Mouse (Mus musculus): ENCODE measurements around the gene Scmh1.
A peak's percentile ranks its signal among the peaks of the same experiment; 100 is the strongest.
"Not testable (repeated sequence)": the region's sequence is repeated elsewhere in the genome, so short reads cannot be mapped to it uniquely, and the experiment has no call there.

Scmh1 gene

DNA sequence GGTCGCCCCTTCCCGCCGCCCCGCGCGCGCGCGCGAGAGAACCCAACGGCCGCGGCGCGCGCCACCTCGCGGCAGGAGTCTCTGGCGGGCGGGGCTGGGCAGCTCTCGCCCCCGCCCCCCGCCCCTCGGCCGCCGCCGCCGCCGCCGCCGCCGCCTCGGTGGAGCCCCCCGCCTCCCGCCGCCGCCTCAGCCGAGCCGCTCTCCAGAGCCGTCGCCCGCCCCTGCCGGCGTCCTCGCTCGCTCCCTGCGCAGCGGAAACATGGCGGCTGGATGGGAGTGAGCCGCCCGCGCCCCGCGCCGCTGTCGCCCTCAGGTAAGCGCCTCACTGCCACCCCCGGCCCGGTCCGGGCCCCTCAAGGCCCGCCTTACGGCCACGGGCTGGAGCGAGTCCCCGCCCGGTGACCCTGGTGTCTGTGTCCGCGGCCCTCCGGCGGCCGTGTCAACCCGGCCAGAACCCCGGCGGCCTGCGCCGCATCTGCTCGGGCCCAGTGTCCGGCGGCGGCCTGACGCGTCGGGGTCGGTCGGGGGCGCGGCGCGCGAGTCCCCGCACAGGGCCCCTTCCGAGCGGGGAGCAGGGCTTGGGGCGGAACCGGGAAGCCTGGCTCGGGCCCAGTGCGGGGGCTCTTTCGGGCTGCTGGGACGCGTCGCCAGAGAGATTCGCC lies at the start of gene Scmh1:
Gene Scmh1 (plus strand): TSS at position 138 of the 662 bp plus-strand sequence.
- DNase-seq, result peak; percentile 60

GRCm38 (mm10) chr4:120360011-120360521 lies 45.0 kb upstream of the Scmh1 start:
- no peak for DNase-seq

GRCm38 (mm10) chr4:120364729-120365128 lies 40.4 kb upstream of the Scmh1 start:
- no peak for DNase-seq

- DNase-seq, result no peak
These were observed 39.6 kb upstream of the Scmh1 start for GRCm38 (mm10) chr4:120365456-120365855.

GRCm38 (mm10) chr4:120368031-120368430 lies 37.0 kb upstream of the Scmh1 start:
- no peak for DNase-seq

DNA sequence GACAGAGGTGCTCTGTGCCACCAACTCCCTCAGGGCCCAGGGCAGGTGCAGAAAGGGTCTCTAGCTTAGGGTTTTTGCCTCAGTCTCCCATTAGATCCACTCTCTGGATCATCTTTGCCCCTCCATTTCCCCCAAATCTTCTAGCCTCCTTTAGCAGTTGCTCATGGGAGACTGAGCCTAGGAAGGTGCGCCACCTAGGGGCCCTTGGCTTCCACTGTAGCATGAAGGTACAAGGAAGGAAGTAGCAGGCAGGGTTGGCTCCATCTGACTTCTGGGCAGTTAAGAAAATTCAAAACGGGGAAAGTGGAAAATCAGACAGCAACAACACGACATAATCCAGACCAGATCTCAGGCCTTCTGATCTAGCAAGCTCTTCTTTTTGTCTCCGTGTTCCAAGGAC lies 36.4 kb upstream of the Scmh1 start:
- DNase-seq, result peak; percentile 58

GRCm38 (mm10) chr4:120369156-120369555 lies 35.9 kb upstream of the Scmh1 start:
- DNase-seq, result no peak

DNA sequence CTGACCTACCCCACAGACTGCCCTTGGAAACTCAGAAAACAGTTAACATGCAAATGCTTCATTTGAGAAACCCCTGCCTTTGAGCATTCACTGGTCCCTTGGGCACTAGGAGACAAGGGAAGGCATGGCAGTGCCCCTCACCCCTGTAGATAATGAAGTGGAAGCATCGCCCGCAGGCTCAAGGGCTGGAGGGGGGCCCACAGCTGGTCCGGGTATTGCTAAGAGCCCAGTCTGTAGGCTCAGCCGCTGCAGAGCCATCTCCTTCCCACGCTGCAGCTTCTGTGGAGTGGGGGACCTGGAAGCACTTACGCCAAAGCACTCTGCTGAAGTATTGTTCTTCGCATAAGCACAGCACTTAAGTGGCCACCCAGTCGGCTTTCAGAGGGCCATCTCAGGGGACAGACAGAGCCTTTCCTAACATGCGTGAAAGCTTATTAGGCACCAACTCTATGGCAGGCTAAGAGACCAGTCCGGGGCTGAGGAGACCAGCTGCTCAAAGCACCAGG lies 35.2 kb upstream of the Scmh1 start:
- DNase-seq, result no peak

DNA sequence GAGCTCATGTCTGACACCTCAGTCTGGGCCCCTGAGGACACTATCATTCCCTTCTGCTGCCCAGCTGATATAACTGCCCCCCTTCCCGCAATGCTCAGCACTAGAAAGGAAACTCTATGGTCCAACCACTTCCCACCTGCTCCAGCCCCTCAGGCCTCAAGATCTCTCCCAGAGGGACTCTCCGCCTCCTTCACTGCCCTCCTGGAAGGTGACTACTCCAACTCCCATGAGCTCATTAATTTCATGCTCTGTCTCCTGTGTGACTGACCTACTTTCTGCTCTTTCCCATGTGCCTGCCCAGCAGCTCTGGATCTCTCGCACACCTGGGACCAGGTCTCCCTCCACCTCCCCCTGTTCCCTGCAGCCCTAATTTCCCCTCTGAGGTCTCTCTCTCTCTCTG lies 32.2 kb upstream of the Scmh1 start:
- no peak for DNase-seq

DNA sequence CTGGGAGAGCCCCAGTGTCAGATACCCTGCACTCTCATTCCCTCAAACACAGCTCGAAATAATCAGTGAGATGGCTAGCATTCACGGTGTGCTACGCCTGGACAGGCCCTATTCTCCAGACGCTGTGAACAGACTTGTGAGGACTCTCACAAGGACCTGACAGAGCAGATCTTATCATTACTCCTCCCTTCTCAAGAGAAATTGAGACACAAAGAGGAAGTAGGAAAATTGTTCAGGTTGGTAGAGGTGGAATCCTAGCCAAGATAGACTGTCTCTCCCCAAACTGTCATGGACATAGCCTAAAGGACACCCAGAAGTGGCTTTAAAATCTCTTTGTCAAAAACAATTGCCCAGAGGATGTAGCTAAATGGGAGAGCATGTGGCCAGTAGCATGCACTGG lies 31.3 kb upstream of the Scmh1 start:
- no peak for DNase-seq

GRCm38 (mm10) chr4:120380811-120381391 lies 24.2 kb upstream of the Scmh1 start:
- peak; percentile 91 for DNase-seq

DNA sequence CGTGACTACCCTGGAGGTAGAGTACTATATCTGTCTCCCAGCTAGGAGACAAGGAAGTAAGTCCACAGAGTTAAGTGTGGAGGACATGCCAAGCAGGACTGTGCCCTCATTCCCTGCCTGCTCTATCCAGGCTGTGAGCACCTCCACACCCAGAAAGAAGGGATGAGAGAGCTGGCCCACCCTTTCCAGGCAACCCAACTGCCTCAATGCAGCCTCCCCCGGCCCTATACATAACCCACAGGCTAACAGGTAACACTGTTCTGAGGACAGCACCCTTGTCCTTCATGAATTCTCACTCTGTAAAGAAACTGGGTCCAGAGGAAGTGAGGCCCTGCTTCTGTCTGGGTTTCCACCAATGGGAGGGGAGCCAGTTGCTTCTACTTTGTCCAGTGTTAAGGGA lies 19.6 kb upstream of the Scmh1 start:
- no peak for DNase-seq

DNA sequence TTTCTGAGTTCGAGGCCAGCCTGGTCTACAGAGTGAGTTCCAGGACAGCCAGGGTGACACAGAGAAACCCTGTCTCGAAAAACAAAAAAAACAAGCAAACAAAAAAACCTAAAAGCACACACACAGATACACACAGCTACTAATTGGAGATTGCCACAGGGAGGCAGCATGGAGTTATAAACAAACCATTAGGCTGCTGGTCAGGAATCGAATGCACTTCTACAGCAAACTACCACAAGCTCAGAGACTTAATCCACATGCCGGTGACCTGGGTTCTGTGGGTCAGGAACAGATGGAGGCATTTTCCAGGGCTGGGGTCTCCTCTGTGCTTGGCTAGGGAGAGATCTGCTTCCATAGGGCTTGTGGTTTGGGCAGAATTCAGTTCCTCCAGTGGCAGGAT lies 17.6 kb upstream of the Scmh1 start:
- DNase-seq, result no peak

GRCm38 (mm10) chr4:120387968-120388367 lies 17.1 kb upstream of the Scmh1 start:
- no peak for DNase-seq

DNA sequence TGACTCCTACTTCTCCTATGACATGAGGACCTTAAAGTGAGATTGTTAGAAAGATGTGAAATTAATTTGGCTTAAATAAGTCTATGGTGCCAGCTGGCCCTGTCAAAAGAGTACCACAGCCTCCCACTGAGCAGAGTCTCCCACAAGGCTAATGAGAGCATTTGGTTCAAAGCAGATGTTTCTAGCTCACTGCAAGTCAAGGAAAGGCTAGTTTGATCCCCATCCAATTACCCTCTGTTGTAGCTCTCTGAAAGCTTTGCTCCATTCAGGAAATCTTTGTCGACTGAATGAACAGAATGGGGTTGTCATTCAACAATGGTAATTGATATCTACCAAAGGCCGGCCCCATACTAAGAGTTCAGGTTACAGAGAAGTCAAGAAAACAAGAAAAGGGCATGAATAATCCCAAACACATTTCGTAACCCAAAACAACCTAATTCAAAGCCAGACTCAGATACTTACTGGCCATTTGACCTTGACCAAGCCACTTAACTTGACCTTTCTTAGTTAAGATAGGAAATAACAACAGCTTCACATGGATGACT lies 16.0 kb upstream of the Scmh1 start:
- no peak for DNase-seq

- DNase-seq, result no peak
These were observed 15.5 kb upstream of the Scmh1 start for GRCm38 (mm10) chr4:120389546-120389945.

GRCm38 (mm10) chr4:120391591-120391990 lies 13.5 kb upstream of the Scmh1 start:
- DNase-seq, result no peak

- no peak for DNase-seq
These were observed 12.7 kb upstream of the Scmh1 start for GRCm38 (mm10) chr4:120392341-120392740.

DNA sequence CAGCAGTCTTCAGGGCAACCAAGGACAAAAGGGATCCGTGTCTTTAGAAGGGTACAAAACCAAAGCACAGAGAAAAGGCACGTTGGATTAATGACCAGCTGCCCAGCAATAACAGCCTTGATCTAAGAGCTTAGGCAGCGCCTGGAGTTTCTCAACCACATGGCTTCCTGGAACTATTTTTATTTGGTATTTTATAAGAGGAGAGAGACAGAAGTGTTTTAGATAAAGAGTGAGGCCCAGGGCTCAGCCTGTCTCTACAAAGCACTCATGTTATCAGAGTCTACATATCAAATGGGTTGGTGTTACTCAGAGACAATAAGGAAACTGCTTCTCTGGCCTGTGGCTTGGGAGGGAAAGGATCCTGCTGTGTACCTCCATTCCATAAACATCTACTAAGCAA lies 12.3 kb upstream of the Scmh1 start:
- no peak for DNase-seq

DNA sequence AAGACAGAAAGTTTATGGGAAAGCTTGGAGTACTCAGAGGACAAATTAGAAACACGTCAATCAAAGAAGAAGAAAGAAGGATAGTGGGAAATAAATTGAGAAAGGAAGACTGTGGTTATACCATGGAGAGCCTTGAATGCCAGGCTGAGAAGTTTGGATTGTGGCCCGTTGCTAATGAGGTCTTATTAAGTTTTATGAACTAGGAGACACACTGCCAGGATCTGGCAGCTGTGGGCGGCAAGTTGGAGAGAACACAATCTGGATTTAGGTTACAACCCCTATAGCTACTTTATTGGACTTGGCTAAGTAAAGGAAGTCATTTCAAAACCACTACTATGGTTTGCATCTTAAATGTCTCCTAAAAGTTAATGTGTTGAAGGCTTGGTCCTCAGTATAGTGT lies 4.8 kb upstream of the Scmh1 start:
- no peak for DNase-seq

GRCm38 (mm10) chr4:120402105-120402504 lies 3.0 kb upstream of the Scmh1 start:
- not testable (repeated sequence) for DNase-seq

GRCm38 (mm10) chr4:120404247-120404646 lies 834 bp upstream of the Scmh1 start:
- no peak for DNase-seq

GRCm38 (mm10) chr4:120404778-120405143 lies 320 bp upstream of the Scmh1 start:
- peak; percentile 62 for DNase-seq
